Mouse (Mus musculus): ENCODE measurements around the gene Prdm16.

Gene Prdm16

DNA sequence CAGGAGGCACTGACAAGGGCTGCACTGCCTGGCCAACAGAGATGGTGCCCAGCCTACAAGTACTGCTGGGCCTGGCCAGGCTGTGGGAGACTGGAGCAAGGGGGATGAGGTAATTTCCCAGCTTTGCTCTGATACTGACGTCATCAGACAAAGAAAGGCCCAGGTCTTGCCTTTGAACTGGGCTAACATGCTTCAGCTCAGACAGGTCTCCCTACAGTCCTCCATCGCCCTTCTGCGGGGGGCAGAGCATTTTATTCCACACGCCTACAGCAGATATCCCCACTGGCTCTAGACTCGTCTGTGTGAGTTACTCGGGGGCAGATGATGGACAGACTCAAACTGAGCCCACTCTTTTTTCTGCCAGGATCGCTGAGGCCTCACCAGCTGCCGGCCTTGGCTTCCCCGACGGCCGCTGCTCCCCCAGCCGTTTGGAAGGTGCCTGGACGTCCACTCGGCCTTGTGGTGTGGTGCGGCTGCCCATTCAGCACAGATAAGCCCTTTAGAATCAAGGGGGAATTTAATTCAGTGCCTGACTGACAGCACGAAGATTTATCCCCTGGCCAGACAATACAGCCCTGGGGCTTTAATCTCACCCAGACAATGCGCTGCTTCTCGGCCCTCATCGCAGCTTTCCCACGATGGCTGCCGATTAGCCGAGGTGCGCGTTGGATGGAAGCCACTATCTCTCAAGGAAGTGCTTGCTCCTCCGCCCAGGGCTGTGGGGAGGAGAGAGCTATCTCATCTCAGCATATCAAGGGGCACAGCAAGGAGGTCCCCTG is 32.8 kb downstream of the Prdm16 start:
- DNase-seq (ENCODE audit: low read depth, low spot score): no peak

DNA sequence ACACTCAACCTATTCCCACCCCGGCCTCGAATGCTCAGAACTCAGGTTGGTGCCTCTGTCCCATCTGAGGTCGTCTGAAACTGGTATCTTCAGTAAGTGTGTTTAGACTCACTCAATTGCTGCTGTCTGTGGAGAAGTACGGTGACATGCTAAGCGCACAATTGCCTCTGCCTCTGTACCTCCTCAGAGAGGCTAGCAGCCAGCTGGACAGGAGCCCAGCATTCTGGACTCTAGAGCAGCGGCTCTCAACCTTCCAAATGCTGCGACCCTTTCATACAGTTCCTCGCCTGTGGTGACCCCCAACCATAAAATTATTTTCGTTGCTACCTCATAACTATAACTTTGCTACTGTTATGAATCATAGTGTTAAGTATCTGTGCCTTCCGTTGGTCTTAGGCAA is 34.3 kb downstream of the Prdm16 start:
- DNase-seq (ENCODE audit: low read depth, low spot score): no peak

DNA sequence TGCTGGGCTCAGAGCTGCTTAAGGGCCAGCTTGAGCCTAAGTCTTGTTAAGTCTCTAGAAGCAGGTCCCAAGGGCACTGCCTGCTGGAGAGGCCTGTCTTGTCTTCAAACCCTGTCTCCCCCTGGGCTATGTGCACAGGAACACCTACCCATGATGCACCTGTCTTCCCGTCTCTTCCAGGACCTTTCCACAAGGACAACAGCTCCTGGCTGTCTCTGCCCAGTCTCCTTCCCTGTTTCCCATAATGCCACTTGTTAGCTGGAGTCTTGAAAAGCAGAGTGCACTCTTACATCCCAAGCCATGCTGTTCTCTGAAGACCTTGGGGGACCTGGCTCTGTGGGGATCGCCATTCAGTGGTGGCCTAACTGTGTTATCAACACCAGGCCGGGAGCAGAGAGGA is 35.7 kb downstream of the Prdm16 start:
- DNase-seq (ENCODE audit: low read depth, low spot score): no peak

DNA sequence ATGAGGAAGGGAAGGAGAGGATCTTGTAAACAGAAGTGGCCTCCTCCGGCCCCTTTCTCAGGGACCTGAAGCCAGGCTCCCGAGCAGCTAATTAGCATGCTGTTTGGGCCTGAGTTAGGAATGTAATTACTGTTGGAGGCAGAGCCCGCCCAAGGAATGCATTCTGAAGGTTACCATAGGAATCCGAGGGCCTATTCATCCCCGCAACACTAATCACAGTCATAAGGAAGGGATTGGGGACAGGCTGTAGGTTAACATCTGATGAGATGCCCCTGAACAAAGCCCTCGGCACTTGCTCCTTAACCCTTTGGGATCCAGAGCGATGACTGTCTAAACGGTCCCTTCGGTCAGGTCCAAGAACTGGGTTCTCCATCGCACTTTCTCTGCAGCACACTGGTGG is 36.7 kb downstream of the Prdm16 start:
- DNase-seq (ENCODE audit: low read depth, low spot score): no peak

DNA sequence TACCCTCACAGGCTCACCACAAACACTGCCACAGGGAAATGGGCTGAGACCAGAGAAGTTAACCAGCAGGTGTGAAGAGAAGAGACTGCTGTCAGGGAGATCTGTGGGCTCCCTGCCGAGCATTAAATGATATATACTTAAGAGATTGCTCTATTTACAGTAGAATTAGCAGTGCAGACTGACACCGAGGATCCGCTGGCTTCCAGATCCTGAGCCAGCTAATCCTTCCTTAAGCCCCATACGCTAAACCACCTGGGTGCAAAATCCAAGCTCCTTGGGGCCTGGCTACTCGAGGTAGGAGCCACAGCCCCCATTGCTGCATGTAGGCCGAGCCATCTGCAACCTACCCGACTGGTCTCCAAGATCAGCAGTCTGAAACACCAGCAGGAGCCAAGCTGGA is 38.3 kb downstream of the Prdm16 start:
- DNase-seq (ENCODE audit: low read depth, low spot score): peak; percentile 15

DNA sequence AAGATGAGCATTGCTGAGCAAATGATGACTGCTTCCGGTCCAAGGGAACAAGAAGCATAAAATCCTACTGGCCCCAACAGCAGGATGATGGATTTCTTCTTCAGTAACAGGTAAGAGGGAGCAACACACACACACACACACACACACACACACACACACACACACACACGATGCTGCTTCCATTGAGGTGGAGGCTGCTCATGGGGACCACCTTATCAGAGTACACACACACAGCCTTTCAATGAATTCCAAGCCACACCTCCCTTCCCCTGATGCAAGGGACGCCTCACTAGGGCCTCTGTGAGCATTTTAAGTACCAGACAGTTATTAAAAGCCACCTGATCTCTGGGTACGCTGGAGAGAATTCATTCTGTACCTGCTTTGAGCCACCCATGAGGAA is 39.9 kb downstream of the Prdm16 start:
- DNase-seq (ENCODE audit: low read depth, low spot score): no peak

DNA sequence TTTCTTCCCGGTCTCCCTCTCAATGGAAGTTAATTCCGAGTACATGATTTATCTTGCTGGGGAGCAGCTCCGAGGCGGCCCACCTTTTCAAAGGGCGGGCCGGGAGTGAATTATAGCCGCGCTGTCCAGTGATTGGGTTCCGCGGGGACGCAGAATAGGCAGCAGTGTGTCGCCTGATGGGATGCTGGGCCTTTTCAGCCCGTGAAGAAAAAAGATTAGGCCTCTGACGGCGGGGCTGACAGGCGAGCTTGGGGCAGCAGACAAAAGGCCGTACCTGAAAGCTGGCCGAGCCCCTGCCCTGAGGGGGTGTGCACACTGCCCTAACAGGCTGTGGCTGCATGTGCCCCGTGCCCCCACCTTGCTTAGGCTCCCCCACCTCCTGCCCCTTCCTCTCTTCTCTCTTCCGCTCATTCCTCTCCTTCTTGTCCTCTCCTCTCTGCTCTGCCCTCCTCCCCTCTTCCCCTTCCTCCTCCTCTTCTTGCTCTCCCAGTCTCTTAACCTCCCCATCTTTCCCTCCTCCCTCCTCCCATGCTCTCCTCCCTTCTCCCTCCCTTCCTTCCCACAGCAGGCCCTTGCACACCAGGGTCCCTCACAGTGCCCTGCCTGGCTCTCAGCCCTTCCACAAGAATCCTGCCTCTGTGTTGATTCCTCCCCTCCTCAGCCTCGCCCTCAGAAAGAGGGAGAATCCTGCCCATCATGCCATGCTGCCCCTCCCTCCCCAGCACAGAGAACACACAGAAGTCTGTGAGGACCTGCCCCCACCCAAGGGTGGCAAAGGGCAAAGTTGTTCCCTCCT is 41.7 kb downstream of the Prdm16 start:
- no peak for DNase-seq (ENCODE audit: low read depth, low spot score)

DNA sequence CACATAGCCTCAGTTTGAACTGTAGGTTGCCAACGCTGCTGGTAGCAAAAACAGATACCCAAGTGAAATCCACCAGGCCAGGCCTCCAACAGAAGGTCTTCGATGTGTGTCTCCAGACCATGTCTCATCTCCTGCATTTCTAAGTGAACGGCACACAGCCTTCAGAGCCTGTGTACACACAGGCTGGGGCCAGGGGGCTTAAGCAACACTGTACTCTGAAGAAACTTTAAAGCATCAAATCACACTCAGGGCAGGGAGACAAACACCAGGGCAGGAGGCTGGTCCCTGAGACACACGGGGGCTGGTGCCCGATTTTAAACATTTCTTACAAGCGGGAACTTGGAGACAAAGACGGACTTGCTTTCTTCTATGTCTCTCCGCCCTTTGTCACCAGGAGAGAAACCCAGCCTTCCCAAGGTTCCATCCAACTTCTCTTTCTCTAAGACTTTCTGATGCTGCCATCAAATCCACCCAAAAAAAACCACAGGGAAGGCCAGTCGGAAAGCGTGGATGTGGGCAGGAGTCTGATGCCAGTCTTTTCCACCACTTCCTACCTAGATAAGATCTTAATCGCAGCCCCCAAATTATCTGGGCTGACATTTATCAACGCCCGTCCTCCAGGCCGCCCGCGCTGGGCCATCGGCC is 42.4 kb downstream of the Prdm16 start:
- no peak for DNase-seq (ENCODE audit: low read depth, low spot score)

DNA sequence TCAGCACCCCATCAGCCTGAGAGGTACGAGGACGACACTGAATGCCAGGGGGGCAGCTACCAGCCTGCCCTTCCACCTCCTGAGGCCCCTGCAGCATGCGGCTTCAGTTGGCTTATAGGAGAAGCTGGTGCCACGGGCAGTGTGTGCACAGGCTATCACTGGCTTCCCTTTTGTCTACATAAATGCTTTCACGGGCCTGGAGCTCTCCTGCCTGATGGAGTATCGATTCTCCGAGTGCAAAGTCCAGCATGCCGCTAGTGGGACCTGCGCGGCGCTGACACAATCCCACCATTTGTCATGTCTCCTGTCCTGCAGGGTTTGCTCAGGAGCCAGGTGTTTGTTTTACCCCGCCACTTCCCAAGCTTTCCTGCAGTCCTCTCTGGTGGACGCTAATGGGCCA is 44.1 kb downstream of the Prdm16 start:
- DNase-seq (ENCODE audit: low read depth, low spot score): no peak

DNA sequence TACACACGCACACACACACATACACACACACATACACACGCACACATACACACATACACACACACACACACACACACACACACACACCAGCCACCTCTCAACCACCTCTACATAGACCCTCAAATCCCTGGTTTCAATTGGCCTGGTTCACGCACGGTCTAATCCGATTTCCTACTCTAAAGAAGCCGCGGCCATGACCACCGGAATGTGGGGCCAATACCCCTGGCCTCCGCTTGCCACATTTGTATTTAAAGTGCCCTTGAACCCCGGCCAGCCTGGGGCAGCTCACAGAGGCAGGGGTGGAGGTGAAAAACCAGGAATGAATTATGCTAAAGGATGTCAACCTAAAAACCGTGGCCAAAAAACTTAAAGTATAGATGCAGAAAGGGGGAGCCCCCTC is 45.8 kb downstream of the Prdm16 start:
- DNase-seq (ENCODE audit: low read depth, low spot score): no peak

DNA sequence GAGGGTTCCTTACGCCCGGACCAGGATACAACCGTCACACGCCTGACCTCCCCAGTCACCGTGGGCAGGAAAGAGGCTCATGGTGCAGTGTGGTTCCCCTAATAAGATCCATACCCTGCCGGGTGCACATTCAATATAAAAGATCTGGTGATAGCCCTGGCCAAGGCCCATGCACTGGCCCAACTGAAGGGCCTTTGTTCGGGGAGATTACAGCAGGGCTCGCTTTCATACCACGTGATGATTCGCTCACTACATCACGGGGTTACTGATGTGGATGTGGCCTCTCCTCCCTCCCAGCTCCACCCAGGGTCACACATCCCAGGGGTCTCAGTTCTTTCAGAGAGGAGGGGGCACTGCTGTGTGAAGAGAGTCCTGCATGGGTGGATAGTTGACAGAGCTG is 50.3 kb downstream of the Prdm16 start:
- DNase-seq (ENCODE audit: low read depth, low spot score): no peak

DNA sequence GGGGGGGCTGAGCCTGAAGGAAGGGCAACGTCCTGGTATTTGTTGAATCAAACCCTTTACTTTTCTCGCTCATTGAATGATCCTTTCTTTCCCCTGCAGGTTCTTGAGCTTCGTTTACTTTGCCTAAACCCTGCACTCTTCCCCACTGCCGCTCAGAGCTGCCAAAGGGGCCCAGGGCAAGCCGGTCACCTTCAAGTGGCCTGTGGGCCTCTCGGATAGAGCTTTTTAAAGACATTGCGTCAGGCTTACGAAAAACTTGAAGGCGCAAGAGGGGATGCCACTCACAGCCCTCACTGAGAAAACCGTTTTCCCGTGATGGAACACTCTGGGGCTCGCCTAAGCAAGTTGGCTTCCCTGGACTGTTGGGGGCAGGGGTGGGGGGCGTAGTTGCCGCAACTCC is 50.9 kb downstream of the Prdm16 start:
- no peak for DNase-seq (ENCODE audit: low read depth, low spot score)

DNA sequence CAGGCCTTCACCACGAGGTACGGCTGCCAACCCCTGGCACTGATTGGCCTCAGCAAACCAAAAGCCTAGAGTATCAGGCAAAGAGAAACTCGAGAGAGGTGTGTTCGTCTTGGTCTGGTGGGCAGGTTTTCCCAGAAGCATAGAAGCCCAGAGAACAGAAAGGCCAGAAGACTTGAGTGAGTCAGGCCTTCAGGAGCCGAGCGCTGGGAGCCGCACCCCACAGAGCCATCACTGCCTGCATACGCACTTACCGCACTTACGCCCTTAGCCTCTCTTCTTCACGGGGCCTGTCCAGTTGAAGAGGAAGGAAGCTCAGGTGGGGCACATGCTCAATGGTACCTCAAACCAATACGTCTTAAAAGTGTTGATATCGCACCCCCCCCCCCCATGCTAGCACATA is 53.0 kb downstream of the Prdm16 start:
- DNase-seq (ENCODE audit: low read depth, low spot score): no peak

DNA sequence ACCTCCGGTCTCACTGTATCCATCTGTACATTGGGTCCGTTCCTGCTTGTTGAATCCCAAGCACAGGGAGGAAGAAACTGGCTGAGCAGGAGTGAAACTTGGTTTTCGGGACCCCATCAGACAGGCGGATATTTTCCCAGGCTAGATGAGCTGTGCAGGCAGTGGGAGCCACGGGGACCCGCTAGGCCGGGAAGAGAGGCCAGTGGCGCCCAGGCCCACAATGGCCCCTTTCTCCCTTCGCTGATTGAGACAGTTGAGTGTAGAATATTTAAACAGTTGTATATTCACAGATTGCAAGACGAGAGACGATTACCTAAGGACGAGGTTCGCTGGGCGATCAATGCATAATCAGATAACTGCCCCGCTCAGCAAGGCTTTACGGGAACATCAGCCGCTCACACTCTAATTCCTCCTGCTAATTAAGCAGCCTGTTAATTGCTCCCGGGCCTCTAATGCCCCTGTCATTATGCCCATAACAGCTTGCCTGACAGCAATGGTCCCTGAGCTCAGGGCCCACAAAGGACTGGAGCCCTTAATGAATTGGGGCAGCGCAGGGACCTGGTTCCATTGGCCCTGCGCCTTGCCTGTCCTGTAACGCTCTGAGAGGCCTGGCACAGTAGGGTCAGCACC is 54.0 kb downstream of the Prdm16 start:
- DNase-seq (ENCODE audit: low read depth, low spot score): peak; percentile 22

DNA sequence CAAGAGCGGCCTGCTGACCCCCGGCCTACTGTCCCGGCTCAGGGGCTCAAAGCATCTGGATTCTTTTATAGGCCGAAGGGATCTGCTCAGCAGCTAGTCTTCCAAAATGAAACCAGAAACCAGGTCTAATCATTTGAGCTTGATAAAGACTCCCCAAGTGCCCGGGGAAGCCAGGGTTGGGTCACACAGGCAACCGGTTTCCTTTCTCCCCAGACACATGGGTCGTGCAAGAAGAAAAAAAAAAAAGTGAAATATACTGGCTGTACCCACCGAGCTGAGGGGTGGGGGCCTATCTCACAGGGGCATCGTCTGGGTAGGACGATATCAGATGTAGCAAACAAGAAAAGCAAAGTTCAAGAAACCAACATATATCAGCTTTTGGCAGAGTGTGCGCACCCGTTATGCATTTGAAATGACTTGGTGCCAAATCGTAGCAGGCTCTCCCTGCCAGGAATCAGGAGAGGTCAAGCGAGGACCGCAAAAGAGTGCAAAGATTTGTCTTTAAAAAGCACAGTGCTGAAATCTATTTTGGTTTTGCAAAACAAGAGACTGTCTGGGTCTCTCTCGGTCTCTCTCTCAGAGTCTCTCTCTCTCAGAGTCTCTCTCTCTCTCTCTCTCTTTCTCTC is 55.3 kb downstream of the Prdm16 start:
- DNase-seq (ENCODE audit: low read depth, low spot score): no peak

DNA sequence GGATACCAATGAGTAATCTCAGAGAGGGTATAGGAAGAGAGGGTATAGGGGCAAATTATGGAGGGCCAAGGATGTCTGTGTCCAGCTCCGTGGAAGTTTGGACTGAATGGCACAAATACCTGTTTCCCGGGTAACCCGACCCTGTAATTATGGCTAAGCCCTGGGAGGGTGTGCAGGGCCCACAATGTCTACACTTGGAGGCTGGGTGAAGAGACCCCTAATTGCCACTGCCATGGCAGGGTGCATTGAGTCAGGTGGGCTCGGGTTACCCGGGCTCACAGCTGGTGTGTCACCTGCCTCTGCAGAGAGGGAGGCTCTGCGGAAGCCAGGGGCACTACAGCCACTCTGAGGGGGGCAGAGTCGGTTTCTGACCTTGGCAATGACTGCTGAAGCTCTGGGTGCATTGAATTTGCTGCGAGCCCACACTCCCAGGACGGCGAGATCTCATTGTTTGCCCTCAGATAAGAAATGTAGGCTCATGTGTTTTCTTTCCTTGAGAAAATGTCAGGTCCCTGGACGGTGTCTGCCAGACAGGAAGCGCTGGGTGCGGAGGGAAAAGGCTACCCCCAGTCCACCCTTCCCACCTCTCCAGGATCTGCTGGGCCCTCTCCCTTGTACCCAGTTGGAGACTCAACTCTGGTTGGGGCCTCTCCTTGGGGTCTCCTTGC is 62.3 kb downstream of the Prdm16 start:
- no peak for DNase-seq (ENCODE audit: low read depth, low spot score)

DNA sequence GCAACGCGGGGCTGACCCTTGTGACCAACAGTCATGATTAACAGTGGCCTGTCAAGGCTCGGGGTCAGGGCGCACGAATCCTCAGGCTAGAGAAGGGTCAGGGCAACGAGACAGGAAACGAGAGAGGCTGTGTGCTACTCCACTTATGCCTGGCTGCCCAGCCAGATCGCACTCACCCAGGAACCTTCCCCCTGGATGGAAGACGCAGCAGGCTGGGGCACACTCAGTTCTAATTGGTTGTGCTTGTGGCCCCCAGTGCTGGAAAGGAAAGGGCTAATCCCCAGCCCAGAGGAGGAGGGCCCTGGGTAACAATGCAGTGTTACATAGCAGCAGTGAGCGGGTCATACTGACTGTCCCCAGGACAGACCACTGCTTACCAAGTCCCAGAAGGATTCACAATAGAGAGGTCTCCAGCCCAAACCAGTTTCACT is 66.2 kb downstream of the Prdm16 start:
- no peak for DNase-seq (ENCODE audit: low read depth, low spot score)

DNA sequence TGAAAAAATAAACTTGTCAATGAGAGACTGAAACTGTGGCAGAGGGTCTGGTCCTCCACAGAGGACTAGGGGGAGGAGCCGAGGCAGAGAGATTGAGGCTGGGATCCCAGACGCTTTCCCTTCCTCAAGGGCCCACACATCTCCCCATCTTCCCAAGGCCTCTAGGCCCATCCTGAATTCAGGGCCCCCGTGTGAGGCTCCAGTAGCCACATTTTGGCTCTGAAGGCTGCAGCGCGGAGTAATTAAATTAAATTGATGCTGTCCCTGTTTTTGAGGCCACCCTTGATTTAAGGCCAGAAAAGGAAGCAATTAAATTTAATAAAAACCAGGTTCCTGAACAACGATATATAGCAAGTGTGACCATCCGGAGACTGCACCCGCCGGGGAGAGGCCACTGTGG is 66.8 kb downstream of the Prdm16 start:
- DNase-seq (ENCODE audit: low read depth, low spot score): no peak

DNA sequence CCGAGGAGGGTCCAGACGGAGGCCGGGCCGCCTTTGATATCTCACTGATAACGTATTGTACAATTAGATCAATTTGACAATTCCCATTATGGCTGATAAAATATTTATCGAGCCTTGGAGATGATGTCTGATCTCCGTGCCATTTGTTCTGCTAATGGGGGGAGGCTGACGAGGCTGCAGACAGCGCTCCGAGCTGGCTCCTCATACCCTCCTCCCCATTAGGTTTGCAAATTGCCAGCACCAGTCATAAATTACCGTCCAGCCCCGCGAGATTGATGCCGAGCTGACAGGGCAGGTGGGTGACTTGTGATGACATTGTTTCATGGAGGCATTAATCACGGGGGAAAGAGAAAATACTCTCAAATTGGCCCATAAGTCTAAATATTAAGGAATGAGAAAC is 67.9 kb downstream of the Prdm16 start:
- DNase-seq (ENCODE audit: low read depth, low spot score): no peak

DNA sequence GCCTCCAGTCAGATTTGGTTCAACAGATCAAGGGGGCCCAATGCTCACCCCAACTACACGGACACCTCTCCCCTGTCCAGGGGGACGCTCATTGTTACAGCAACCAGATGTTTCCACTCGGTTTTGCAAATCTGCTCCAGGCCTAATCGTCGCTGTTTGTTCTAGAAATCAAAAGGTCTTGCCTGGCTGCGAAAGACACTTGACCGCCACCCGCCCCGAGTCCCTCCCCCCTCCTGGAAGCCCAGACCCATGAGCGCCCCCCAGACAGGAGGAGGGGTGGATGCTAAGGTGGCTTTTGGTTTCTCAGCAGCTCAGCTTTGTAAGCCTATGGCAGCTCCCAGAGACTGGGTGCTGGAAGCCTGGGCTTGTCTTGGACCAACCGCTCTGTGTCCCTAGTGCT is 68.7 kb downstream of the Prdm16 start:
- no peak for DNase-seq (ENCODE audit: low read depth, low spot score)

DNA sequence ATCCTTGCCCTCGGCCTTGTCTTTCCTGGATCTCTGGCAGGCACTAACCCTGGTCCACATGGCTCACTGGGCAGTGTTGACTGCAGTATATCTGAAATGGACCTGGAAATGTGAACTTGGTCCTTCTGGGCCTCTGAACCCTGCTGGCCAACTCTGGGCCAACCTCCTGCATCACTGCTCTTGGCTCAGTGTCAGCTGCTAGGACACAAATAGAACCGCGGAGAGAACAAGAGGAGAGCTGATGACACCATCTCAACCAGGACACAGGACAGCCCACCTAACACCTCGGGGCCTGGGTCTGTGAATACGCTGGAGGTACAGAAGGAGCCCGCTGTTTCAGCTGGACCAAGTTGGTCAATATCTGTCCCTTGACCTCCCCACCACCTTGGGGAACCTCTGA is 73.5 kb downstream of the Prdm16 start:
- DNase-seq (ENCODE audit: low read depth, low spot score): no peak
